Mouse (Mus musculus) limb, embryonic 13.5 days (tissue): ENCODE results near the gene Pyy. TPM values are rescaled to one million over a fixed set of nuclear protein-coding genes. Genes with fewer than 3 reads are reported as not detected.

Experiments used
- ATAC-seq: fragments of 200-750 bp; cut with Nextera tagmentation; 2 replicates; pipeline ENCODE4 v1.8.0; 2017; ENCODE audit warnings: low read depth, moderate number of reproducible peaks, moderate TSS enrichment; ENCODE audit not compliant: low FRiP score
- H3K27ac ChIP-seq: fragments of 300-500 bp; sonication (generic); 2 replicates; pipeline ENCODE4 v1.5.1; 2015; ENCODE audit warnings: inconsistent platforms, mild to moderate bottlenecking, moderate library complexity
- H3K27me3 ChIP-seq: fragments of 300-500 bp; sonication (generic); 2 replicates; pipeline ENCODE4 v1.6.1; 2015; ENCODE audit warnings: mild to moderate bottlenecking, inconsistent platforms
- H3K36me3 ChIP-seq: fragments of 300-500 bp; sonication (generic); 2 replicates; pipeline ENCODE4 v1.6.1; 2015; ENCODE audit warnings: inconsistent platforms, mild to moderate bottlenecking, moderate library complexity
- H3K4me1 ChIP-seq: fragments of 300-500 bp; sonication (generic); 2 replicates; pipeline ENCODE4 v1.6.1; 2015; ENCODE audit warnings: inconsistent platforms
- H3K4me2 ChIP-seq: fragments of 300-500 bp; sonication (generic); replicated peaks from 2 replicates; pipeline ENCODE4 v1.6.1; 2015; ENCODE audit warnings: inconsistent platforms, mild to moderate bottlenecking, moderate library complexity
- H3K4me3 ChIP-seq: fragments of 300-500 bp; sonication (generic); 2 replicates; pipeline ENCODE4 v1.5.1; 2015; ENCODE audit warnings: moderate library complexity, mild to moderate bottlenecking, inconsistent platforms
- H3K9ac ChIP-seq: fragments of 300-500 bp; sonication (generic); 2 replicates; pipeline ENCODE4 v1.6.1; 2015; ENCODE audit warnings: mild to moderate bottlenecking, inconsistent platforms
- H3K9me3 ChIP-seq: fragments of 300-500 bp; sonication (generic); 2 replicates; pipeline ENCODE4 v1.6.1; 2016; ENCODE audit warnings: inconsistent platforms
- WGBS: fragments of 180-500 bp; shearing (Covaris S2); methylation state at CpG from one replicate; pipeline ENCODE4 v1.1.7; 2015; 5-methylcytosine and 5-hydroxymethylcytosine counted together
- polyA plus RNA-seq: library from polyadenylated mRNA; unstranded; fragments of >200 nt; fragmentation: Nextera tagmentation; extraction: Ambion mirVana; gene quantifications from 2 replicates; pipeline ENCODE4 v1.2.1, GENCODE M21; 2015

Gene Pyy
- polyA plus RNA-seq, 1 experiment from 2014 or later, result not detected

DNA sequence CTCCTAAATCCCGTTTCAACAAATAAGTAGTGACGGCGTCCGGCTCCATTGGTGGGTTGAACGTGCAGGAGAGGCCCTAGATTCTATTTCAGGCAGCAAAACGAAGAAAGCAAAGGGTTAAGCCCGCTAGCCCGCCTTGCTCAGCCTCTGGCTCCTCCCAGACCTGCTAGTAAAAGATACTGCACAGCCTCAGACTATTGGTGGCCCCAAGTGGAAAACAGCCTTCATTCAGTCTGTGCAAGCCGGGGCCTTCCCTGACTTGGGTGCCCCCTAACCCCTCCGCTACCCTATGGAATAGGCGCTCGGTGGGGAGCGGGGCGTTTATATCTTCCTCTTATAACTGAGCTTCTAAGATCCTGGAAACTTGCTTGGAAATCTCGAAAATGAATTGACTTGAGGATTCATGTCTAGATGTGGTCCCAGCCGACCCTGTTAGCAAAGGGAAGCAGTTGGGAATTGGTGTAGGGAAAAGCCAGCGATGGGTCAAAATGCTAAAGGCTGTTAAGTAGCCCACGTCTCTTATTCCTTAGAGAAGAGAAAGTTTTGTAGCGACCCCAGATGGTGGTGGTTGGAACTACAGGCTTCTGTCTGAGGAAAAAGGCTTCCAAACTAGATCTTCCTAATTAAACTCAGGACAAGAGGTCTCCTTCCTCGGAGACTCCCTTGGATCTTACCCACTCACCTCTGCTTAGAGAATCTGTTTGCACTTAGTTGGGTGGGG lies 18.4 kb downstream of the Pyy start:
- Histone ChIP-seq H3K27ac (peak overlapping the region; percentile 92), H3K9ac (peak overlapping the region; percentile 72), H3K9me3 (no peaks in the 10 kb centered on the region), H3K27me3 (no peaks in the 10 kb centered on the region), H3K36me3 (peaks cover 8% of the 10 kb centered on the region; the same call in 1 of the 2 replicates), H3K4me2 (peak overlapping the region; percentile 91), H3K4me1 (peaks cover 22% of the 10 kb centered on the region), H3K4me3 (peak overlapping the region; percentile 72)
- ATAC-seq, result peak; percentile 83
- WGBS, result under 1% methylated on average over 20 of the region's 20 CpGs

- H3K27me3 ChIP-seq, result no peaks in the 10 kb centered on the region
- no peaks in the 10 kb centered on the region for H3K9me3 ChIP-seq
- peaks cover 23% of the 10 kb centered on the region for H3K4me1 ChIP-seq
- H3K4me2 ChIP-seq, result peak within 1 kb of the TSS; percentile 91
- peak within 1 kb of the TSS; percentile 92 for H3K27ac ChIP-seq
- peak within 1 kb of the TSS; percentile 72 for H3K4me3 ChIP-seq
- WGBS, result under 1% methylated on average over 49 of the region's 49 CpGs
- peak within 1 kb of the TSS; percentile 72 for H3K9ac ChIP-seq
- peaks cover 13% of the 10 kb centered on the region for H3K36me3 ChIP-seq
- ATAC-seq, result peak; percentile 64
Observed at GRCm38 (mm10) chr11:102087931-102088898, 19.4 kb downstream of the Pyy start, which contains the start of gene Mpp2. Mpp2 (minus strand) TSS chr11:102088515.

- under 1% methylated on average over 39 of the region's 39 CpGs for WGBS
- no peaks in the 10 kb centered on the region for H3K27me3 ChIP-seq
- H3K4me2 ChIP-seq, result peak overlapping the region; percentile 91
- no peaks in the 10 kb centered on the region for H3K9me3 ChIP-seq
- peaks cover 13% of the 10 kb centered on the region for H3K36me3 ChIP-seq
- peaks cover 32% of the 10 kb centered on the region for H3K4me1 ChIP-seq
- peak overlapping the region; percentile 92 for H3K27ac ChIP-seq
- peak overlapping the region; percentile 72 for H3K4me3 ChIP-seq
- peak overlapping the region; percentile 72 for H3K9ac ChIP-seq
- peak; percentile 62 for ATAC-seq
Observed at GRCm38 (mm10) chr11:102087081-102087751, 20.4 kb downstream of the Pyy start.

GRCm38 (mm10) chr11:102086331-102086730 lies 21.3 kb downstream of the Pyy start:
- WGBS, result 11% methylated on average over 3 of the region's 3 CpGs
- peak overlapping the region; percentile 72 for H3K4me3 ChIP-seq
- no peaks in the 10 kb centered on the region for H3K27me3 ChIP-seq
- ATAC-seq, result no peak
- H3K4me1 ChIP-seq, result peaks cover 41% of the 10 kb centered on the region
- no peaks in the 10 kb centered on the region for H3K9me3 ChIP-seq
- peak overlapping the region; percentile 91 for H3K4me2 ChIP-seq
- H3K9ac ChIP-seq, result peak overlapping the region; percentile 72; the same call in 1 of the 2 replicates
- peaks cover 13% of the 10 kb centered on the region for H3K36me3 ChIP-seq
- H3K27ac ChIP-seq, result peak overlapping the region; percentile 92

GRCm38 (mm10) chr11:102084159-102084558 lies 23.5 kb downstream of the Pyy start:
- 26% methylated on average over 7 of the region's 7 CpGs for WGBS
- Histone ChIP-seq H3K4me2 (no peak overlapping the region), H3K9me3 (no peaks in the 10 kb centered on the region), H3K27me3 (no peaks in the 10 kb centered on the region), H3K4me3 (no peak overlapping the region), H3K4me1 (peaks cover 32% of the 10 kb centered on the region), H3K27ac (no peak overlapping the region), H3K36me3 (peaks cover 23% of the 10 kb centered on the region), H3K9ac (no peak overlapping the region)
- no peak for ATAC-seq

DNA sequence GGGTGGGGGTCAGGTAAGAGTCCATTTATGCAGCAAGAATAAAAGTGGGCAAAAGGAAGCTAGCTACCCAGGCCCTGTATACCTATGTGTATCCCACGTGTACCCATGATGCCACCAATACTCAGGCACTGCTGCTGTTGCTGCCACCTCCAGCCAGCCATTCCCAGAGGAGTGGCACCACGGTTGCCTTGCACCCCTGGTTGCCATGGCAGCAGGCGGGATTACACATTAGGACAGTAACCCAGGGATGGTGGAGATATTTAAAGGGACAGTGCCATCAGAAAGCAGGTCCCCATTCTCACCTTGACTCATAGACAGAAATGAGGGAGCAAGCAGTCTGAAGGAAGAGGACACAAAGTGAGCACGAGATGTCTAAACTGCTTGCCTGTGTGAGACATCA lies 24.4 kb downstream of the Pyy start:
- Histone ChIP-seq H3K4me2 (no peak overlapping the region; the same call in 1 of the 2 replicates), H3K36me3 (peaks cover 30% of the 10 kb centered on the region), H3K9ac (no peak overlapping the region), H3K4me3 (no peak overlapping the region), H3K9me3 (no peaks in the 10 kb centered on the region), H3K27me3 (no peaks in the 10 kb centered on the region), H3K4me1 (peaks cover 32% of the 10 kb centered on the region), H3K27ac (no peak overlapping the region)
- 58% methylated on average over 4 of the region's 4 CpGs for WGBS
- no peak for ATAC-seq

DNA sequence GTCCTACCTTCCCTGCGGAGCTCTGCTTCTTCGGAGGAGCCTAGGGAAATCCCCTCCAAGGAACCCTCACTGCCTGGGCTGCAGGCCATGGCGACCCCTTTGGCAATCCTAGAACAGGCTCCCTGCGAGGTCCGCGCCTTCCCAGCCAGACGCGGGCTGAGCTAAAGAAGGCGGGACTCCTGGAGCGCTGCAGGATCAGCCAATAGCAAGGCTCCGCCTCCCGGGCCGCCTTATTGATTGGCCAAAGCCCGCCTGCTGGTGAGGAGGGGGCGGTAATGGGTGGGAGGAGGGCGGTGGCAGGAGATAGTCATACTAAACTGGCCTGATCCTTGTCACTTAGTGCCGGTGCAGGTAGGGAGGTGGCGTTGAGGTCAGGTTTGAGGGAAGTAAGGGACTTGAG lies 25.3 kb downstream of the Pyy start:
- peak overlapping the region; percentile 89 for H3K4me2 ChIP-seq
- under 1% methylated on average over 18 of the region's 18 CpGs for WGBS
- H3K4me3 ChIP-seq, result peak overlapping the region; percentile 48
- no peak overlapping the region for H3K27ac ChIP-seq
- no peaks in the 10 kb centered on the region for H3K9me3 ChIP-seq
- peak; percentile 88 for ATAC-seq
- no peaks in the 10 kb centered on the region for H3K27me3 ChIP-seq
- H3K9ac ChIP-seq, result peak overlapping the region; percentile 63
- H3K36me3 ChIP-seq, result peaks cover 37% of the 10 kb centered on the region
- peaks cover 32% of the 10 kb centered on the region for H3K4me1 ChIP-seq

DNA sequence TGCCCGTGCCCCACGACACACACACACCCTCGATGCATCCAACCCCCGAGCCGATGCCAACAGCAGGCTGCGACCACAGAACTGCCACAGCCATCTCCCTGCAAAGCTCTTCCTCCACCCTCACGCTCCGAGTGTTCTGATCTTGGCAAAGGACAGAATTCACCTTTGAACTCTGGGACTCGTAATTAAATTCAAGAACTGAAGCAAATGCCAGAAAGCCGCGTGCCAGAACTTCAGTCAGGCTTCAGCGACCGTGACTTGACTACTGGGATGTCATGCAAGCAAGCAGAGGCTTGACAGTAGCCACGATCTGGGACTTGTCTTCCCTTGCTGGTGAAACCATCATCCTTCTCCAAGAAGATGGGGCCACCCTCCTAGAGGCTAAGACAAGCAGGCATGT lies 33.9 kb downstream of the Pyy start:
- no peak overlapping the region for H3K4me2 ChIP-seq
- peaks cover 32% of the 10 kb centered on the region; the same call in 1 of the 2 replicates for H3K36me3 ChIP-seq
- peaks cover 11% of the 10 kb centered on the region; the same call in 1 of the 2 replicates for H3K27me3 ChIP-seq
- 81% methylated on average over 14 of the region's 14 CpGs for WGBS
- no peak overlapping the region for H3K4me3 ChIP-seq
- H3K4me1 ChIP-seq, result 0 out of 2 replicates have a peak, but pooled peaks cover 6% of the 10 kb centered on the region
- no peak overlapping the region for H3K9ac ChIP-seq
- no peak overlapping the region for H3K27ac ChIP-seq
- H3K9me3 ChIP-seq, result no peaks in the 10 kb centered on the region
- ATAC-seq, result no peak

GRCm38 (mm10) chr11:102072729-102073128 lies 34.9 kb downstream of the Pyy start:
- no peak overlapping the region for H3K4me2 ChIP-seq
- H3K4me3 ChIP-seq, result no peak overlapping the region
- H3K9ac ChIP-seq, result no peak overlapping the region
- ATAC-seq, result no peak
- H3K36me3 ChIP-seq, result peaks cover 23% of the 10 kb centered on the region; the same call in 1 of the 2 replicates
- no peak overlapping the region for H3K27ac ChIP-seq
- H3K4me1 ChIP-seq, result peaks cover 11% of the 10 kb centered on the region; the same call in 1 of the 2 replicates
- WGBS, result 77% methylated on average over 5 of the region's 5 CpGs
- no peaks in the 10 kb centered on the region for H3K9me3 ChIP-seq
- peaks cover 11% of the 10 kb centered on the region; the same call in 1 of the 2 replicates for H3K27me3 ChIP-seq

- 4% methylated on average over 13 of the region's 13 CpGs for WGBS
- H3K9ac ChIP-seq, result no peak overlapping the region
- peaks cover 15% of the 10 kb centered on the region for H3K4me1 ChIP-seq
- peak; percentile 66 for ATAC-seq
- no peak overlapping the region for H3K4me3 ChIP-seq
- H3K9me3 ChIP-seq, result no peaks in the 10 kb centered on the region
- H3K27ac ChIP-seq, result no peak overlapping the region
- H3K4me2 ChIP-seq, result peak overlapping the region; percentile 38
- peaks cover 11% of the 10 kb centered on the region; the same call in 1 of the 2 replicates for H3K36me3 ChIP-seq
- H3K27me3 ChIP-seq, result peaks cover 11% of the 10 kb centered on the region; the same call in 1 of the 2 replicates
Observed at GRCm38 (mm10) chr11:102070426-102070825, 37.2 kb downstream of the Pyy start.

GRCm38 (mm10) chr11:102069633-102070032 lies 38.0 kb downstream of the Pyy start:
- Histone ChIP-seq H3K36me3 (0 out of 2 replicates have a peak, but pooled peaks cover 3% of the 10 kb centered on the region), H3K27ac (no peak overlapping the region), H3K4me3 (no peak overlapping the region), H3K9ac (no peak overlapping the region), H3K4me1 (peaks cover 15% of the 10 kb centered on the region), H3K4me2 (no peak overlapping the region), H3K9me3 (no peaks in the 10 kb centered on the region), H3K27me3 (peaks cover 11% of the 10 kb centered on the region; the same call in 1 of the 2 replicates)
- ATAC-seq, result no peak
- WGBS, result 54% methylated on average over 11 of the region's 11 CpGs
